ENCODE assay signal across 26 mouse cellular contexts in the genomic region with DNA sequence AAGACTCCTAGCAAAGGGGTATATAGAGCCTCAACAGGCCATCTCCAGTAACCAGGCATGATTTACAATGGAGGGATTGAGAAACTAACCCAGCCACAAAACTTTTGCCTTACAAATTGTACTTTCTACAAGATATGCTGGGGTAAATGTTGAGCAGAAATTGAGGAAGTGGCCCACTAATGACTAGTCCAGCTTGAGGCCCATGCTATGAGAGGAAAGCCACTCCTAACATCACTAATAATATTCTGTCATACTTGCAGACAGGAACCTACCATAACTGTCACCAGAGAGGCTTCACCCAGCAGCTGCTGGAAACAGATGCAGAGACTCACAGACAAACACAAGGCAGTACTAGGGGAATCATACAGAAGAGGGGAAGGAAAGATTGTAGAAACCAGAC.
A peak's percentile ranks its signal among the peaks of the same experiment; 100 is the strongest.
DNase-seq lines count a peak whose midpoint lies in the region; ATAC-seq and TF ChIP-seq lines count a peak whose summit lies in the region.
"Had no signal": no experiment of that assay in that cellular context is flagged by ENCODE, and none has a peak within 500 bp of the region (broad histone marks: within the 10 kb centered on the region; RNA-seq: fewer than 3 reads in every experiment).

No protein-coding gene starts in this region.

- peak; percentile 84 for ATAC-seq in megakaryocyte, adult 5-6 weeks (ENCODE audit: poor library complexity, severe bottlenecking)
- ATAC-seq in intestine, embryonic 15.5 days: no peak
- ATAC-seq in hindbrain, embryonic 13.5 days (ENCODE audit: low FRiP score): no peak
- ATAC-seq: activated CD4-positive, CD25-positive, alpha-beta regulatory T cell, adult 4 months; CD4-positive, CD25-positive, alpha-beta regulatory T cell, adult 4 months; forebrain, embryonic 13.5 days; forebrain, embryonic 16.5 days had no signal

- no peak overlapping the region for H3K4me2 ChIP-seq in intestine, embryonic 15.5 days (replicated peaks)
- H3K4me2 ChIP-seq in hindbrain, embryonic 13.5 days: no peak overlapping the region
- H3K4me2 ChIP-seq: forebrain, embryonic 13.5 days; heart, embryonic 13.5 days; hindbrain, embryonic 15.5 days had no signal

- H3K27ac ChIP-seq in bone marrow macrophage, adult 2 months (ENCODE audit: insufficient read depth, low read depth, low read length): 0 out of 2 replicates have a peak overlapping the region, but pooled peaks have one; percentile 19
- H3K27ac ChIP-seq in intestine, embryonic 15.5 days: no peak overlapping the region
- no peak overlapping the region for H3K27ac ChIP-seq in hindbrain, embryonic 13.5 days
- no peak overlapping the region for H3K27ac ChIP-seq in left cerebral cortex, adult 2 months
- H3K27ac ChIP-seq: forebrain, embryonic 10.5 days; forebrain, embryonic 13.5 days; gastrocnemius, adult 2 months; heart, embryonic 10.5 days; heart, embryonic 13.5 days; hindbrain, embryonic 15.5 days had no signal

- H3K4me3 ChIP-seq in bone marrow macrophage, adult 2 months (ENCODE audit: insufficient read depth, low read length): no peak overlapping the region
- no peak overlapping the region for H3K4me3 ChIP-seq in intestine, embryonic 15.5 days (replicated peaks)
- no peak overlapping the region for H3K4me3 ChIP-seq in hindbrain, embryonic 13.5 days
- no peak overlapping the region for H3K4me3 ChIP-seq in left cerebral cortex, adult 2 months
- H3K4me3 ChIP-seq: forebrain, embryonic 10.5 days; forebrain, embryonic 13.5 days; gastrocnemius, adult 2 months; heart, embryonic 10.5 days; heart, embryonic 13.5 days; hindbrain, embryonic 15.5 days had no signal

- no peak overlapping the region for H3K9ac ChIP-seq in intestine, embryonic 15.5 days
- H3K9ac ChIP-seq in hindbrain, embryonic 13.5 days: no peak overlapping the region
- H3K9ac ChIP-seq: forebrain, embryonic 13.5 days; heart, embryonic 13.5 days; hindbrain, embryonic 15.5 days had no signal

- no peak for TF ChIP-seq POLR2A in bone marrow macrophage, adult 2 months (IDR thresholded peaks at IDR 0.05; ENCODE audit: borderline replicate concordance, low read depth, low read length)

- peak; percentile 19 for DNase-seq in 416B (ENCODE audit: low read depth)
- no peak for DNase-seq in left cerebral cortex, adult 2 months (ENCODE audit: extremely low spot score in 1 of 2, low spot score in 2 of 2)
- DNase-seq: adrenal gland, postnatal 10 days; adrenal gland, postnatal 36 days; cerebellum, adult 11 months; cerebellum, adult 2 months; cerebellum, postnatal 10 days; cerebellum, postnatal 36 days; gastrocnemius, adult 2 months; gastrocnemius, postnatal 14 days; heart, adult 18-20 months; heart, postnatal 14 days; heart, postnatal 4 days; kidney, adult 11 months had no signal

- no peak for TF ChIP-seq CTCF in bone marrow macrophage, adult 2 months (IDR thresholded peaks at IDR 0.05; ENCODE audit: low read depth, low read length)
- TF ChIP-seq CTCF in left cerebral cortex, adult 2 months (IDR thresholded peaks at IDR 0.05): no peak

- H3K27me3 ChIP-seq in intestine, embryonic 15.5 days (replicated peaks): no peaks in the 10 kb centered on the region
- H3K27me3 ChIP-seq in hindbrain, embryonic 13.5 days: no peaks in the 10 kb centered on the region
- H3K27me3 ChIP-seq: forebrain, embryonic 13.5 days; heart, embryonic 13.5 days; hindbrain, embryonic 15.5 days had no signal

- no peaks in the 10 kb centered on the region for H3K9me3 ChIP-seq in intestine, embryonic 15.5 days
- H3K9me3 ChIP-seq in hindbrain, embryonic 13.5 days: no peaks in the 10 kb centered on the region
- H3K9me3 ChIP-seq: forebrain, embryonic 10.5 days; forebrain, embryonic 13.5 days; heart, embryonic 10.5 days; heart, embryonic 13.5 days; hindbrain, embryonic 15.5 days had no signal

- intact Hi-C loops in left cerebral cortex, adult 2 months (cut with DNase I): no loop called here

- no peaks in the 10 kb centered on the region for H3K36me3 ChIP-seq in intestine, embryonic 15.5 days
- no peaks in the 10 kb centered on the region for H3K36me3 ChIP-seq in hindbrain, embryonic 13.5 days
- H3K36me3 ChIP-seq: forebrain, embryonic 10.5 days; heart, embryonic 10.5 days; heart, embryonic 13.5 days; hindbrain, embryonic 15.5 days had no signal

- 0 out of 2 replicates have a peak, but pooled peaks cover 2% of the 10 kb centered on the region for H3K4me1 ChIP-seq in bone marrow macrophage, adult 2 months (ENCODE audit: control insufficient read depth, insufficient read depth, low read length)
- H3K4me1 ChIP-seq in intestine, embryonic 15.5 days (replicated peaks): no peaks in the 10 kb centered on the region
- no peaks in the 10 kb centered on the region for H3K4me1 ChIP-seq in hindbrain, embryonic 13.5 days (replicated peaks)
- H3K4me1 ChIP-seq: forebrain, embryonic 10.5 days; forebrain, embryonic 13.5 days; heart, embryonic 10.5 days; heart, embryonic 13.5 days; hindbrain, embryonic 15.5 days had no signal
